Mouse (Mus musculus): Measurements from ENCODE around the gene Ascc1. TPM values are rescaled to one million over a fixed set of nuclear protein-coding genes. Genes with fewer than 3 reads are reported as not detected.

Gene Ascc1
- total RNA-seq, 2 experiments from 2014 or later: 16.2 to 17.4 TPM

DNA sequence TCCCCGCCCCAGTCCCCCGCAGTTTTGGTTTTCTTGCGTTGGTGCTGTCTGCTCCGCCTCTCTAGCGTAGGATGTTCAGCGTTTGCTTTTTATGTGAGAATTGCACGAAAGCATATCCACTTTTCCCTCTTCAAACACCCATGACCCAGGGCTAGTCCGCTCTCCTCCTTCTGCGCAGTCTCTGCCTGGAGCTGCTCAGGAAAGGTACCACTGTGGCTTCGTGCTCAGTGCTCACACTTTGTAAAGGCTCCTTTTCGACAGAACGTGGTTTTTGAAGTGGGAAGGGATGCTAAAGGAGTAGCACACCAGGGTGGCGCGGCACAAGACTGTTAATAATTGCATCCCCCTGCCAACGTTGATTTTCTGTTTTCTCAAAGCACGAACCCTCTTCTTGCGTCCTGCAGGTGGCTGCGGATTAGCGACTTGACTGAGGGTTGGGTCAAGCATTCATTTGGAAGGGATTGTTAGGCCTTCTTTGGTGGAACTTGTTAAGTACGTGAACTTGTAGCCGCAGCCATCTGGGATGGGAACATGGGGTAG, 678 bp downstream of the Ascc1 start:
- intact Hi-C loops (cut with DNase I): loop anchor here (2.0 to 5.0 kb wide), 3 partner anchors 52 to 110 kb away; partner anchors contain the start of genes Ddit4 and Spock2
- DNase-seq (ENCODE audit: low spot score in 2 of 2): no peak

GRCm38 (mm10) chr10:60003847-60004246, 1.2 kb downstream of the Ascc1 start:
- intact Hi-C loops (cut with DNase I): loop anchor here (2.0 to 5.0 kb wide), 3 partner anchors 53 to 111 kb away; partner anchors contain the start of genes Ddit4 and Spock2
- no peak for DNase-seq (ENCODE audit: low spot score in 2 of 2)

- intact Hi-C loops (cut with DNase I): no loop called here
- no peak for DNase-seq (ENCODE audit: low spot score in 2 of 2)
These were observed 2.7 kb downstream of the Ascc1 start for GRCm38 (mm10) chr10:60005264-60005663.

DNA sequence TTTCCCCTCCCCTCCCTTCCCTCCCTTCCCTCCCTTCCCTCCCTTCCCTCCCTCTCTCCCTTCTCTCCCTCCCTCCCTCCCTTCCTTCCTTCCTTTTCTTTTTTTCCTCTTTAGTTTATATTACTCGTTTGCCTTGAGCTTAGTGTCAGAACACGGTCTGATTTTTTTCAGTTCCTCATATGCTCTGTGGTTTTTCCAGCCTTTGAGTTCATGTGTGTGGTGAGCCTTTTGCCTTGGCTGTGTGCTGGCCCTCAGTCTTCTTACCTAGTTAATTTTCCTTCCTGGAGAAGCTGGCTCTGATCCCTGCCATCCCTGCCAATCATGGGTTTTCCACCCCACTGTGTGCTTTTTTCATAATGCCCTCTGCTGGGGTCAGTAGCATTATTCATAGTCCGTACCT, 6.5 kb downstream of the Ascc1 start:
- intact Hi-C loops (cut with DNase I): no loop called here

DNA sequence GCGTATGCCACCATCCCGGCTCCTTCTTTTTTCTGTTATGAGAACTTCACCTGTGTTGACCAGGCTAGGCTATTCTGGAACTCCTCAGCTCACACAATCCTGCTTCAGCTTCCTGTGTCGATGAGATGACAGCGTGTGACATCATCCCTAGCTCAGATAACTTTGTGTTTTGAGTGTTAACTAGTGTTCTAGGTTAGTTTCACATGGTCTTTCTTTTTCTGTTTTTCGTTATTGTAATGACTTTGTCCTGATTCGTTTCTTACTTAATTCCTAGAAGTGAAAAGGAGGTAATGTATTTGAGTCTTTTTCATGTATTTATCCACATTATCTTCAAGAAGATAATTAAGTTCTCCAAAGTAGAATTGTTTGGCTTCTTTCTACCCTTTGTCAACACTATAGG, 13.6 kb downstream of the Ascc1 start:
- no peak for DNase-seq (ENCODE audit: low spot score in 2 of 2)

More for the DNA sequence above, 6.5 kb downstream of the Ascc1 start:
- no peak for DNase-seq (ENCODE audit: low spot score in 2 of 2)

GRCm38 (mm10) chr10:60019299-60019698, 16.7 kb downstream of the Ascc1 start:
- DNase-seq (ENCODE audit: low spot score in 2 of 2): no peak
- intact Hi-C loops (cut with DNase I): no loop called here

More for the DNA sequence above, 13.6 kb downstream of the Ascc1 start:
- intact Hi-C loops (cut with DNase I): no loop called here

GRCm38 (mm10) chr10:60023751-60024150, 21.1 kb downstream of the Ascc1 start:
- DNase-seq (ENCODE audit: low spot score in 2 of 2): no peak
- intact Hi-C loops (cut with DNase I): no loop called here

DNA sequence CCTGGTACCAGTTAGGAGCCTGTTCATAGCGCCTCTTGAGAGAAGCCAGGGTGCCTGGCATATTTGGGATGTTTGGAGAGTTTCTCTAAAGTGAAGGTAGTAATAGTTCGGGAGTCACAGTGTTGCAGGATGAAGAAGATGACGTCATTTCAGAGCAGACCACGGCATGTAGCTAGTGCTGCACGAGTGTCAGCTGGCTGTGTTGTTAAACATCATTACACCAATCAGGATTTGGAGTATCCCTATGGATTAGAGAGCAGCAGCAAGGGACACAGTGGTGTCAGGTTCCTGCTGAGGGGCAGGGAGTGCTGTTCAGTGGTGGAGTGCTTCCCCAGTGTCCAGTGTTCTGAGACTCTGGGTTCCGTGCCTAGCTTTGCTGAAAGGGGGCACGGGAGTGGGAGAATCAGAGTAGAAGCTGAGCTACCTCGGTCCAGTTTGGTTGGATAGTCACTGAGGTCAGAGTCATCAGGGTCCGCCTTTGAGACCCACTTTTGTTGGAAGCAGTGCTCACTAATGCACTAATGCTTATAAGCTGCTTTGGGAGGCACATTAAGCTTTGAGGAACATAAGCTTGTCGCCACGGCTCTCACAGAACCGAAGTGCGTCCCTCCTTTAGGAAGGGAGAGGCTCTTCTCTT, 24.3 kb downstream of the Ascc1 start:
- intact Hi-C loops (cut with DNase I): loop anchor here (5.0 kb wide), 1 partner anchor 80 kb away; the partner anchor contains the start of gene Spock2
- DNase-seq (ENCODE audit: low spot score in 2 of 2): no peak

- intact Hi-C loops (cut with DNase I): loop anchor here (5.0 kb wide), 1 partner anchor 80 kb away; the partner anchor contains the start of gene Spock2
- no peak for DNase-seq (ENCODE audit: low spot score in 2 of 2)
These were observed 25.0 kb downstream of the Ascc1 start for GRCm38 (mm10) chr10:60027619-60028084.

DNA sequence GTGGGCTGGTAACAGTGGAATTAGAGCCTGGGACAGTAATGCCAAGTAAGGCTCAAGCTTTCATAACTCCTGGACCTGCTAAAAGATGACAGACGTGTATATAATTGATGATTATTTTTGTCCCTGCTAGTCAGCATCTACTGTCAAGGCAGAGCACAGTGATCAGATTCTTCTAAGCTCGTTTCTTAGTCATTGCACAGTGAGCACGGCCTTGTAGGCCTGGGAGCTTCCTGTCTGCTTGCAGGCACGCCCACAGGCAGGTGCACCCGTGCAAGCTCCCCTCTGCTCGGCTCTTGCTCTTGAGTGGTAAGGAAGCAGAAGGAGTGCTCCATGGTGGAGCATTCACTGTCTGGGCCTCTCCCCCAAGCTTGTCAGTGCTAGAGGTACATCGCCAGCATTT, 25.6 kb downstream of the Ascc1 start:
- intact Hi-C loops (cut with DNase I): loop anchor here (5.0 kb wide), 1 partner anchor 79 kb away; the partner anchor contains the start of gene Spock2
- no peak for DNase-seq (ENCODE audit: low spot score in 2 of 2)

- DNase-seq (ENCODE audit: low spot score in 2 of 2): no peak
- intact Hi-C loops (cut with DNase I): loop anchor here (5.0 kb wide), 1 partner anchor 78 kb away; the partner anchor contains the start of gene Spock2
These were observed 26.4 kb downstream of the Ascc1 start for GRCm38 (mm10) chr10:60028979-60029378.

- no peak for DNase-seq (ENCODE audit: low spot score in 2 of 2)
- intact Hi-C loops (cut with DNase I): loop anchor here (5.0 kb wide), 1 partner anchor 78 kb away; the partner anchor contains the start of gene Spock2
These were observed 26.8 kb downstream of the Ascc1 start for GRCm38 (mm10) chr10:60029387-60029786.

DNA sequence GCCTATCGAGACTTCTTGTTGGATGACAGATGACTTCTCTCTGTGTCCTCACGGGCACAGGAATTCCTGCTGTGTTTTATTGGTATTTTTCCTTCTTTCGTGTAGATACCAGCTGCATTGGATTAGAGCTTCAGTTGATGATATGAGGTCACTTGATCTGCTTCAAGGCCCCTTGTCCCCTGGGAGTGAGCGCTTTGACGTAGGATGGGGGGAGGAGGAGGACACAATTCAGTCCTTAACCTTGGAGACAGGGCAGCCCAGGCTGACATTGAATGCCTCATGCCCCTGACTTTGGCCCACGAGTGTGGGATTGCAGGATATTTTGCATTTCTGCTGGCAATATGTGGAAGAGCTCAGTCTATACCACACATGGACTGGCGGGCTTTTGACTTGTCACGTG, 29.0 kb downstream of the Ascc1 start:
- intact Hi-C loops (cut with DNase I): no loop called here
- DNase-seq (ENCODE audit: low spot score in 2 of 2): no peak

DNA sequence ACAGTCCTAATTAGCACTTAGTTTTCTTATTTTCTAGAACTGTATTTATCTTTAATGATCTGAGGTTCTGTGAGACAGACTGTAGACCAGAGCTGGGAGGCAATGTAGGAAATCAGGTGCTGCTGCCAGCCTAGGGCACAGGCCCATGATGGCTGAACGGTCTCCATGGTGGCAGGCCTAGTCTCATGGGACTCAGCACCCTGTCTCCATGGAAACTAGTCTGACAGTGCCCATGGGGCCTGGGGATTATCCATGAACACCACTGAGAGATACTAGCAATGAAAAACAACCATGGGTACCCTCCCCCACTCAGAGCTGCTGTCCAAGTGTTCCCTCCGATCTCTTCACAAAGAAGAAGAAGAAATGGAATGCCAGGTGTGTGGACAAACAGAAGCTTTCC, 29.4 kb downstream of the Ascc1 start:
- DNase-seq (ENCODE audit: low spot score in 2 of 2): no peak
- intact Hi-C loops (cut with DNase I): no loop called here

- no peak for DNase-seq (ENCODE audit: low spot score in 2 of 2)
- intact Hi-C loops (cut with DNase I): no loop called here
These were observed 30.0 kb downstream of the Ascc1 start for GRCm38 (mm10) chr10:60032622-60033021.

DNA sequence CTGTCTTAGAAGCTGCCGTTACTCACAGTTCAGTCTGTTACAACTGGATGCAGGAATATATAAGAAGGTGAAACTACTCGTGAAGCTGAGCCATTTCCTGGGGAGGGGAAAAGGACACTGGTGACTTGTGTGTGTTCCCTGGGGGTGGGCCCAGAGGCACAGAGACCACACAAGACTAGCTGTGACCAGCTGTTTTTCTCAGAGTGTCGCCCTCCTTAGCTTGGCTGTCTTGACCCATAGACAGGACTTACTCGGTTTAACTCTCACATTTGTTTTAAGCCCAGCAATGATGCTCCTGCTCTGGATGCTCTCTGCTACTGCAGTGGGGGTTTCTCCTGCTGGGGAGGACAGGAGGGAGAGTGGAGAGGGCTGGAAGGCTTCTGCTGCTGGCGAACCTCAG, 30.5 kb downstream of the Ascc1 start:
- DNase-seq (ENCODE audit: low spot score in 2 of 2): no peak
- intact Hi-C loops (cut with DNase I): no loop called here

- intact Hi-C loops (cut with DNase I): no loop called here
- no peak for DNase-seq (ENCODE audit: low spot score in 2 of 2)
These were observed 32.0 kb downstream of the Ascc1 start for GRCm38 (mm10) chr10:60034621-60035020.

DNA sequence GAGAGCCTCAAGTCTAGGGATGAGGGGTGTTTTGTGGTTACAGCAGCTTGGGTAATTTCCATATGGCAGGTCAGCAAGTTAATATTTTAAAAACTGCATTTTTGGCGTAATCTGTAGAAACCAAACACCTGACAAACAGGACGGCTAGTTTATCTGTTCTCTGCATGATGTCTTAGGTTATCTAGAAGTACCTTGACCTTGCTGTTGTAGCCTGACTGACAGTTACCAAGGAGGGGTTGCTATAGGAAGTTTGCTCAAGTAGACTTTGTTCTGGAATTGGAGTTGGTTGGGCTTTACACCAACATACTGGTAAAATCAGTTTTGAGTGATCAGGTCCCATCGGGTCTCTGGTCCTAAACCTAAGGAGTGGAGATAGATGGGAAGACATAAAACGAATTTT, 33.1 kb downstream of the Ascc1 start:
- intact Hi-C loops (cut with DNase I): no loop called here
- no peak for DNase-seq (ENCODE audit: low spot score in 2 of 2)

DNA sequence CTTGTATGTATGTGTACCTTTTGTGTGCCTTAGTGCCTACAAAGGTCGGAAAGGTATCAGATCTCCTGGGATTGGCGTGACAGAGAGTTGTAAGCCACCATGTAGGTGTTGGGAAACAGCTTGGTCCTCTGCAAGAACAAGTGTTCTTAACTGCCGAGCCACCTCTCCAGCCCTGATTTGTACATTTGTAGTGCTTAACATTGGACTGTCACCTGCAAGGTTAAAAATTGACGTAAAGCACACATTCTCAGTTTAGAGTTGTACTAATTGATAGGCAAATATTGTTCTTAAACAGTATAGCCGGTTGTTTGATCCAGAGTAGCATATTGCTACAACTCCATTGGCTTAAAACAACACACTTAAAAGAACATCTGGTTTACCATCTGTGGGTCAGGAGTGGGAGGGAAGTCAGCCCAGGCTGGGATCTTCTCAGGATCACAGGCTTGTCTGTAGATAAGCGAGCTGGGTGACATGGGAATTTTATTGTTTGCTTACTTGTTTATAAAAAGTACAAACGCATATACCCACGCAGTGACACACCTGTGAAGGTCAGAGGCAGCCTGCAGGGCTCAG, 39.8 kb downstream of the Ascc1 start:
- no peak for DNase-seq (ENCODE audit: low spot score in 2 of 2)
- intact Hi-C loops (cut with DNase I): no loop called here

DNA sequence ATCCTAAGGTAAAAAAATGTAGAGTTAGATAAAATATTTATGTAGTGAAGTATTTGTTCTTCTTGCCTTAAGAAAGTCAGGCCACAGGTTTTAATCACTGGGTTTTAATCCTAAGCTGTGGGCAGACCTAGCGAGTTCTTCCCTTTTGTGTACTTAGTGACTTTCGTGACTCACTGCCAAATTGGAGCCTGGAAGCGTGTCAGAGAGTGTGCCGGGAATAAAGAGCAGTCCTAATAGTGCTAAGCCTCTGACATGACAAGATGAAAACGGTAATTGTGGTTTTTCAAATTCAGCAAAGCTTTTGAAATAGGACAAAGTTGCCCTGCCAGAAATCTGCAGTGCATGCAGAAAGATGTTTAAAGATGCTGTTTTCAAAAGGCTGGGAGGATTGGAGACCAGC, 44.1 kb downstream of the Ascc1 start:
- DNase-seq (ENCODE audit: low spot score in 2 of 2): no peak
- intact Hi-C loops (cut with DNase I): no loop called here

GRCm38 (mm10) chr10:60050581-60050980, 48.0 kb downstream of the Ascc1 start:
- no peak for DNase-seq (ENCODE audit: low spot score in 2 of 2)
- intact Hi-C loops (cut with DNase I): no loop called here

Measured in left cerebral cortex, postnatal 36 days (tissue).